Mouse (Mus musculus) right cerebral cortex, adult 18-20 months (tissue): ENCODE measurements around the gene Zmiz1.

Source experiments
- DNase-seq: peaks from one replicate; pipeline ENCODE4 v3.0.0; 2022; ENCODE audit warnings: mixed read lengths

Gene Zmiz1

DNA sequence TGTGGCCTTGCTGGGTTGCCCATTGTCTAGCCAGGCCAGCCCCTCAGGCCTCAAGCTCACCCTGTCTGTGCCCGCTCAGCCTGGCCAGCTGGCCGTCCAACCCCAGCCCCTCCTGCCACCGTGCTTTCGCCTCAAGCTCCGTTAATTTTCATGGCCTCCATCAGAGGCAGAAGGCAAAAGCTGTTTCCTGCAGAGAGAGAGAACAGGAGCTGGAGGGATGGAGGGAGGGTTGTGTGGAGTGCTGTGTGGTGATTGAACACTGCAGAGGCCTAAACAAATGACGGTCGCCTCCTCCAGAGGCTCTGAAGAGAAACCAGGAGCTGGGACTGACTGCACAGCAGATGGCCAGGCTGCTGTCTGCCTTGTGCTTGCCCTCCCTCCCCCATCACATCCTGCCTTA lies 164.7 kb downstream of the Zmiz1 start:
- peak; percentile 66 for DNase-seq

DNA sequence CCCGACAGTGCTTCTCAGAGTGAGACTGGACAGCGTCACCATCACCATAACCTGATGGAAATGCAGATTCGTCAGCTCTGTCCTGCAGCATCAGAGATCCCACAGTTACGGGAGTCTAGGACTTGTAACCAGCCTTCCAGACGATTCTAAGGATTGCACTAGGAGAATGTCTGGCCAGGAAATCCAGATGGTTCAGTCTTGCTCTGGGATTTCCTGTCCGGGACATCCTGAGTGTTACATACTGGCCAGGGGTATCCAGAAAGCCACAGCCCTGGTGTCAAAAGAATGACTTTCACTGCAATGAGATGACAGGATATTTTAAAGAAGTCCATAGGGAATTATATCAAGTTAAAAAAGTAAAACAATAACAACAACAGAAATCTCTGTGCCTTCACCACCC lies 165.7 kb downstream of the Zmiz1 start:
- DNase-seq: no peak

DNA sequence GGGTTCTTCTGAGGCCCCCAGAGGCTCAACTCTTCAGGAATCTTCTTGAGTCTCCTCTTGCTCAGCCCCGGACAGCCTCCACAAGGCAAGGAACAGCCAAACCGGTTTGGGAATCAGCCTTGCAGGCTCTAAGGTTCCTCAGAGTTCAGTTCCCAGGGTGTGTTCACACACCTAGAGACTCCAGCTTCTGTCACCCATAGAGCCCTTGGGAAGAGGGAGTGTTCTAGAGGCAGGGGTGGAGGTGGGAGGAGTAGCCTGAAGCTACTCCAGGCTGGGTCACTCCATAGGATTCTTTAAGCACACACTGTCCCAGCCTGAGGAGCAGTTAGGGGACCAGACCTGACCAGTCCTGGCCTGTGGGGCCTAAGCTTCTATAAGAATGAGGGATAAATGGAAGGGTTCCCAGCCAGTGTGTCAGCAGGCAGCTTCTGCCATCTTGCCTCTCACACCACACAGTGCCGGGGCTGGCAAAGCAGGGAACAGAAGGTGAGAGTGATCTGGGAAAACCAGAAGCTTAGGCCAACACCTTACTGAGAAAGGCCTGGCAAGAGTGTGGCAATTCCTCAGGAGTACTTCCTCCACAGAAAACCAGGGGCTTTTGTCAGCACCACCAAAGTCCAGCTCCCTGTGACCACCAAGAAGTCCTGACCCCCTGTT lies 168.7 kb downstream of the Zmiz1 start:
- no peak for DNase-seq

DNA sequence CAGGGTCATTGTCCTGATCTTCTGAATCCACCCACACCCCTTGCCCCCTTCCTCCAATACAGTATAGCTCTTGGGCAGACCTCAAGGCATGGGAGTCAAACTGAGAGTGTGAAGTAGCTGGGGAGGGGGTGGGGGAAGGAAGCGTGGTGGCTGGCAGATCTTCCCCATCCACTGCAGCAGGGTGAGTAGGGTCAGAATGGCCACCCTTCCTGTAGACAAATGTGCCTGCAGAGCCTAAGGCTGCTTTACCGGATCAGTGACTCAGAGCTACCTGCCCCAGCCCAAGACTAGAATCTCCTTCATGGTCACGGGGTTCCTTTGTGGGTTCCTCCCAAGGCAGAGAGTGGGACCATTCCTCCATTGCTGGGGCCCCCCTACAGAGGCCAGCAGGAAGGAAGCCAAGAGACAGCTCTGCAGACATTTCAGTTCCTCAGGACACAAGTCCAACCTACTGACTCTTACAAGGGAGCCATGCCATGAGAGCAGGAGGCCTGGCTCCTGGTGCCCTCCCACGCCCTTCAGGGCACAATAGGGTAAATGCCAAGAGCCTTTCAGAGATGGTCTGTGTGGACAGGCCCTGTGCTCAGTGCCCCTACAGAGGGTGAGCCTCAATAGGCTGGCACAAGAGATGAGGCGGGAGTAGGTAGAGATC lies 169.6 kb downstream of the Zmiz1 start:
- DNase-seq: no peak

DNA sequence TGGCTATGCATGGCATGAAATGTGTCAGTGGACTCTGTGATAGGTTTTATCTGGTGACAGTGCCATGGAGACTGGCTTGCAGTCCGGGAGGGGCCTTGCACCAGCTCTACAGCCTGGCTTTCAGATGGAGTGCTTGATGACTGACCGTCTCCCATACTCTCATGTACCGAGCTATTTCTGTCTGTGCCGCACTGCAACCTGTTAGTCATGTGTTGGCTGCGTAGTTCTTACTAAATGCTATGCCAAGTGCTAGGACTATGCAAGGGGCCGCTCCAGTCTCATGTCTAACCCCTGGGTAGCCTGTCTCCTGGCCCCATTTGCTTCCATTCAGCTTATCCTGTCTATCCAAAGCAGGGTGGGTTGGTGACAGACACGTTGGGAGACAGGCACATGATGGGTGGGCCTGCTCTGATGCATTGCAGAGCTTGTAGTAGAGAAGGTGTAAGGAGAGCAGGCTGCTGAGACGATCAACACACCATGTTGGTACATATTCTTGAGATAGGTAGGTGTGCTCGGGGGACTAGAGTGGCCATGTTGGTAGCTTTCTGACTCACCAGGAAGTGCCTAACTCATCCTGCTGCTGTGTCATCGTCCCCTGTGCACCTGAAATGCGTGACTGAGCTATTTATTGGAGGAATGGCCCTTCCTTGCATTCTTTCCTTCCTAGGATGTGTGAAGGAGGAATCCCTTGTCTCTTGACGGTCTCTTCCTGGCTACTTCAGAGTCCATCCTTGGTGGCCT lies 171.1 kb downstream of the Zmiz1 start:
- peak; percentile 63 for DNase-seq

DNA sequence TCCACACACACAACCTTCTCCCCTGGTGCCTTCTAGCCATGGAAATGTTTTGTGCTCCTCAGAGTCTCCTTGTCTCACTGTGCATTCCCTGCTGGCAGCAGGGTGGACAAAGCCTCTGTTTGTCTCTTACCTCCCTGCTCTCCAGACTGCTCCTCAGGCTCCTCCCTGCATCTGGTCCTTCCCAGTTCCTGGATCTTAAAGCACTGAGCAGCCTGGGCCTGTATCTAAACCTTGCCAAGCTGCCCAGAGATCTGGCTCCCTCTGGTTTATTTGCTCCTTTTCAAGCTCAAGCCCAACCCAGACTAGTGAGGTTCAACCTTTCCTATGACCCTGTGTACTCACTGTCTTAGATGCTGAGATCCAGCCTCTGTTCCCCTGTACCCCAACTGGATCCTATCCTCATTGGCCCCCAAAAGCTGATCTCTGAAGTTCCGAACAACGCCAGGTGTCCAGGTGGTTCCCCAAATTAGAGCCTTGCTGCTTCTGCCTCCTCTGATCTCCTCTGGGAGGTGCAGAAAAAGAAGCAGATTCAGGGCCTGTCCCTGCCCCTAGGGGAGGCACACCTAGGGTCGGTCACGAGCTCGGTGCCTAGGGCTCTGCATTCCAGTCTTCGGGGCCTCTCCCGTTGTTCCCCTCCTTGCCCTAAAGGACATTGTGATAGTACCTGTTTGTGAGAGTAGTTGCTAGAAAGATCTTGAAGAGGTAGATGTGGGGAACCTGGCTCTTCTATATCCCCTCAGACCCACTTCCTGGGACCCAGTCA lies 171.8 kb downstream of the Zmiz1 start:
- DNase-seq: no peak

- no peak for DNase-seq
Observed at GRCm38 (mm10) chr14:25631481-25631880, 172.5 kb downstream of the Zmiz1 start.

GRCm38 (mm10) chr14:25633539-25634300 lies 174.7 kb downstream of the Zmiz1 start:
- peak; percentile 61 for DNase-seq

DNA sequence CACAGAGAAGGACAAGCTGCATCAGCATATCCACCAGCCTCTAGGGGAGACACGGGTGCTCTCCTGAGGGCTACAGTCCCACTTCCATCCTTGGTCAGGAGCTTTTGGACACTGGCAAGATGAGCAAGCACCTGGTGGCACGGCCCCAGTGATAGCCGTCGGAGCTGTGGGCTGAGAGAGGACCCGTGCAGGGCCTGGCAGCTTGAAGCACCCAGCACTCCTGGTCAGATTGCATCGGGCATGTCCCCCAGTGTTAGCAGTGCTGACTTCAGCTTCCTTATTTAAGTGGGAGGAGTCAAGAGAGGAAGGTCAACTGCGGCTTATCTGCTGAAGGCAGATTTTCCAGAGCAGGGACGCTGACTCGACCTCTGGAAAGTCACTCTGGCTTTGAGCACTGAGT lies 175.3 kb downstream of the Zmiz1 start:
- no peak for DNase-seq

- no peak for DNase-seq
Observed at GRCm38 (mm10) chr14:25635746-25636145, 176.8 kb downstream of the Zmiz1 start.

DNA sequence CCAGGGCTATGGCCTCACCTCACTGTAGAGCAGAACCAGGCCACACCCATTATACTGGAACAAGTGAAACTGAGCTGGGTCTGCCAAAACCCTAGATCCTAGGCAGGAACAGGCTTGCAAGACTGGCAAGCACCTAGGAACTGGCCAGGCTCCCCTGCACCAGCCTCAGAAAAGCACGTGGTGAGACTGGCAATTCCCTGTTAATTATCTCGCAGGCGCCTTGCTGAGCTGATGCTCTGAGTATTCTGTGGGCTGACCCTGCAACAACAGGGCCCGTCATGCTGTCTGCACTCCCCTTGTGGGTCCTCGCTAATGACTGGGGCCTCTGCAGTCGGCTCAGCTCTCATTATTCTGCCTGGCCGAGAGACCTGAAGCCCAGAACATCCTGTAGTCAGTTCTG lies 177.3 kb downstream of the Zmiz1 start:
- peak; percentile 51 for DNase-seq

DNA sequence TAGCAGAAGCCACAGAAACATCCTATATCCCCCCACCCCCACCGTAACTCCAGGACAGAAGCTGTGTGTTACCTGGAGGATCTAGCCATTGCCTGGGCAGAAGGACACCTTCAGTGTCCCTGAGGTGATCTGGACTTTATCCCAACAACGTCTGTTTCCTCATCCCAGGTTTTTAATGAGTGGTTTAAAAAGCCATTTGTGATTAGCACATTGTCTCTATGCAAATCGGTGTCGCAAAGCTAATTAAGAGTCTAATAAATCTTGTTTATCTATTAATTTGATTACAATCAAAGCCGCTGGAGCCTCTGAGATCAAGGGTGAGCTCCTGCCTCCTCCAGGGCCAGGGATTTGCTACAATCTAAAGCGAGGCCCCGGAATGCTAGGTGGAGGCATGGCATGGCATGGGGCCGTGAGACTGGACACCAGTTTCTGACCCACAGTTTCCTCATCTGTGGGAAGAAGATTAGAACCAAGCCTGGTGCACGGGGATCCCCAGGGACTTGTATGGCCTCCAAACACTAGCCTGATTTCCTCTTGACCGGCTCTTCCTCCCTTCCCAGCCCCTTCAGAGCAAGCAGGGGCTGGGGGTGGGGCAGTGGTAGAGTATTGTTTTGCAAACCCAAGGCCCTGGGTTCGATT lies 180.3 kb downstream of the Zmiz1 start:
- DNase-seq: no peak

GRCm38 (mm10) chr14:25639979-25640378 lies 181.0 kb downstream of the Zmiz1 start:
- no peak for DNase-seq

GRCm38 (mm10) chr14:25640421-25641056 lies 181.6 kb downstream of the Zmiz1 start:
- DNase-seq: peak; percentile 65

- no peak for DNase-seq
Observed at GRCm38 (mm10) chr14:25641067-25641466, 182.1 kb downstream of the Zmiz1 start.

DNA sequence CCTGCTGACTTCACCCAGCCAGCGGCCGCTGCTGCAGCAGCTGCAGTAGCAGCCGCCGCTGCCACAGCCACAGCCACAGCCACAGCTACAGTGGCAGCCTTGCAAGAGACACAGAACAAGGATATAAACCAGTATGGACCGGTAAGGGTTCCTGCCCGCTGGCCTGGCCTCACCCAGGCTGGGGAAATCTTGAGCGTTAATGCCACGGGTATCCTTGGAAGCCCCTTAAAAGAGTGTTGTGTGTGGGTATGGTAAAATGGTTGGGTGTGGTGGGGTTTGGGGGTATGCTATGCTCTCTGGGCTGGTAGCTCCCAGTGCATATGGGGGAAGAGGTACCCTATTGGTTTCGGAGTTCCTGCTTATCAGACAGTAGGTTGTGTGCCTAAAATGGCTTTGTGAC lies 186.7 kb downstream of the Zmiz1 start:
- DNase-seq: no peak

GRCm38 (mm10) chr14:25646161-25646621 lies 187.2 kb downstream of the Zmiz1 start:
- DNase-seq: peak; percentile 70

DNA sequence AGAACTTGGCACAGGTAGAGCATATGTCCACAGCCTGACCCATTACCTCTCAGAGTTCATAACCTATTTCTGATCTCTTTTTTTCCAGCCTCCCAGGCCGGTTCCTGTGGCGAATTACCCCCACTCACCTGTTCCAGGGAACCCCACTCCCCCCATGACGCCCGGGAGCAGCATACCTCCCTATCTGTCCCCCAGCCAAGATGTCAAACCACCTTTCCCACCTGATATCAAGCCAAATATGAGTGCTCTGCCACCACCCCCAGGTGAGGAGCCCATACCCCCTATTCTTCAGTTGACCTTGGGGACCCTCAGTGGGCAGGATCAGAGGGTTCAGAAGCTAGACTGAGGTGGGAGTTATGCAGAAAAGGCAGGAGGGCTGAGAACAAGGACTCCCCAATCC lies 192.1 kb downstream of the Zmiz1 start:
- DNase-seq: no peak

GRCm38 (mm10) chr14:25651905-25652304 lies 192.9 kb downstream of the Zmiz1 start:
- no peak for DNase-seq

- peak; percentile 85 for DNase-seq
Observed at GRCm38 (mm10) chr14:25654401-25655197, 195.6 kb downstream of the Zmiz1 start.

DNA sequence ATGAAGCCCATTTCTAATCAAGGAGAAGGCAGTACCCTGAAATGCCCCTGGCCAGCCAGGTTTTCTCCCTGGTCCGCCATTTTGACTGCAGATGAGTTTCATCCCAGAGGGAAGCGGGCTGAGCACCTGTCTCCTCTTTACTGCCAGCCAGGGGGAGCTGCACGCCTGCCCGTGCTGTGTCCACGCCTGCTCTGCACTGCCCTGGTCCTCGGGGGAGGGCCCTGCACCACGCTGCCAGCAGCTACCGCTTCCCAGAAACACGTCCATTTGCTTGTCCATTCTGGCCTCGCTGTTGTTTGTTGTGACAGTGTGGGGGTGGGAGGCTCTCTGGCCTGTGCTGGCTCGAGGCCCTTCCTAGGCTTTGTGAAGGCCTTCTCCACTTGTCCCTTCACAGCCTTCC lies 201.7 kb downstream of the Zmiz1 start:
- no peak for DNase-seq
